8 mouse cellular contexts compared by ENCODE assay signal in the genomic region with DNA sequence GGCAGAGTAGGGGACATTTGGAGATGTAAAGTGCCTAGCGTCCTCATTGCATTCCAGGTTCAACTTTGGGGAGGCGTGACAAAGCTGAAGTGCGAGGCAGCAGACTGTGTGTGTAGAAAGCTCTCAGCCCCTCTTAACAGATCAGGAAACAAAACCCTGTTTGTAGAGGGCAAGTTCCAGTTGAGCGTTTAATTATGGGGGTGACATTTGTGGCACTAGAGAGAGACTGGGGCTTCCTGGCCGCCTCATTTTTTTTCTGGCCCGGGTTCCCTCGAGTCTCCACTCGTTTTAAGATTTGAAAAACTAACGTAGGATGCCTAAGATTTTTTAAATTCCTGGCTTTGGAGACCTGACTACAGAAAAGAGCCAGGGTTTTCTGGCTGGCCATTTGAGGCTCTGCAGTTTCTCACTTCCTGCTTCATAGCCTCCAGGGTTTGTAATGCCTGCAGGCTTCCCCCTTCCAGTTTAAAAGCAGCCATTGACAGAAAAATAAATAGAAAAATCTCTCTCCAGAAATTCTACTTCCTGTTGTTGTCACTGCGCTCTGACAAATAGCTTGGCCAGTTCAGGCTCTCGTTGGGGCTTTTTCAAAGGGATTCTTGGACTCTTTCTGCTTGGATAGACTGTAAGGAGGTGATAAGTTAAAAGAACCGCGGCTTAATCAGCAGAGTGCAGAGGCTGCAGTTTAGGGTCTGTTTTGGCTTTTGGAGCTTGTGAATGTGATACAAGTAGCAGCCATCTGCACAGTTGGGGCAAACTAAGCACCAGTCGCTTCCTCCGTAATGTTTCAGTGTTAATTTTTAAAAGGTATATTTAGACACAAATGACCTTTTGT. TPM values are rescaled to one million over a fixed set of nuclear protein-coding genes. Genes with fewer than 3 reads are reported as not detected.
DNase-seq lines count a peak whose midpoint lies in the region; ATAC-seq and TF ChIP-seq lines count a peak whose summit lies in the region.

No protein-coding gene starts in this region.

- H3K4me2 ChIP-seq in forebrain, embryonic 13.5 days = peak overlapping the region; percentile 24
- peak overlapping the region; percentile 13; the same call in 1 of the 2 replicates for H3K4me2 ChIP-seq in hindbrain, postnatal 0 days (ENCODE audit: low read depth, low read length)
- peak overlapping the region; percentile 58 for H3K4me2 ChIP-seq in liver, embryonic 15.5 days
- H3K4me2 ChIP-seq in stomach, embryonic 14.5 days (replicated peaks; ENCODE audit: low read depth, low read length) = peak overlapping the region; percentile 28

- no peaks in the 10 kb centered on the region for H3K27me3 ChIP-seq in forebrain, embryonic 13.5 days
- no peaks in the 10 kb centered on the region for H3K27me3 ChIP-seq in hindbrain, postnatal 0 days (ENCODE audit: insufficient read depth, low read length)
- H3K27me3 ChIP-seq in liver, embryonic 15.5 days = no peaks in the 10 kb centered on the region
- H3K27me3 ChIP-seq in stomach, embryonic 14.5 days (ENCODE audit: control insufficient read depth, insufficient read depth, low read length) = no peaks in the 10 kb centered on the region

- DNase-seq in layer of hippocampus, adult 2 months (ENCODE audit: low spot score in 2 of 2) = no peak
- no peak for DNase-seq in layer of hippocampus, adult 9-10 months (ENCODE audit: low spot score)
- no peak for DNase-seq in hindbrain, postnatal 0 days (ENCODE audit: low spot score)
- no peak for DNase-seq in retina, postnatal 1 day
- DNase-seq in frontal cortex, postnatal 10 days (ENCODE audit: low spot score in 2 of 2) = no peak

- peaks cover 49% of the 10 kb centered on the region for H3K4me1 ChIP-seq in forebrain, embryonic 13.5 days
- H3K4me1 ChIP-seq in hindbrain, postnatal 0 days (ENCODE audit: insufficient read depth, low read length) = peaks cover 19% of the 10 kb centered on the region; the same call in 1 of the 2 replicates
- peaks cover 67% of the 10 kb centered on the region for H3K4me1 ChIP-seq in liver, embryonic 15.5 days (replicated peaks)
- H3K4me1 ChIP-seq in stomach, embryonic 14.5 days (ENCODE audit: control insufficient read depth, insufficient read depth, low read length) = peaks cover 29% of the 10 kb centered on the region

- peak overlapping the region; percentile 17; the same call in 1 of the 2 replicates for H3K4me3 ChIP-seq in layer of hippocampus, adult 2 months
- H3K4me3 ChIP-seq in forebrain, embryonic 13.5 days = no peak overlapping the region
- no peak overlapping the region for H3K4me3 ChIP-seq in hindbrain, postnatal 0 days (ENCODE audit: low read length)
- H3K4me3 ChIP-seq in liver, embryonic 15.5 days (replicated peaks) = peak overlapping the region; percentile 7
- H3K4me3 ChIP-seq in stomach, embryonic 14.5 days (ENCODE audit: low read depth, low read length) = no peak overlapping the region

- 8% methylated on average over 15 of the region's 15 CpGs for WGBS in forebrain, embryonic 13.5 days
- 19% methylated on average over 15 of the region's 15 CpGs for WGBS in hindbrain, postnatal 0 days
- WGBS in liver, embryonic 15.5 days (ENCODE audit: insufficient replicate concordance) = 6% methylated on average over 15 of the region's 15 CpGs
- WGBS in stomach, embryonic 14.5 days = 7% methylated on average over 15 of the region's 15 CpGs

- no peaks in the 10 kb centered on the region for H3K9me3 ChIP-seq in forebrain, embryonic 13.5 days (replicated peaks)
- no peaks in the 10 kb centered on the region for H3K9me3 ChIP-seq in hindbrain, postnatal 0 days (ENCODE audit: low read length)
- H3K9me3 ChIP-seq in liver, embryonic 15.5 days (replicated peaks) = no peaks in the 10 kb centered on the region
- no peaks in the 10 kb centered on the region for H3K9me3 ChIP-seq in stomach, embryonic 14.5 days (ENCODE audit: control insufficient read depth, low read depth, low read length)

- no peak overlapping the region for H3K9ac ChIP-seq in forebrain, embryonic 13.5 days
- no peak overlapping the region for H3K9ac ChIP-seq in hindbrain, postnatal 0 days (replicated peaks; ENCODE audit: low read length)
- H3K9ac ChIP-seq in liver, embryonic 15.5 days = peak overlapping the region; percentile 20; the same call in 1 of the 2 replicates
- H3K9ac ChIP-seq in stomach, embryonic 14.5 days (replicated peaks; ENCODE audit: low read depth, low read length) = no peak overlapping the region; the same call in 1 of the 2 replicates

- H3K27ac ChIP-seq in layer of hippocampus, adult 2 months = peak overlapping the region; percentile 61
- peak overlapping the region; percentile 49 for H3K27ac ChIP-seq in forebrain, embryonic 13.5 days
- peak overlapping the region; percentile 26; the same call in 1 of the 2 replicates for H3K27ac ChIP-seq in hindbrain, postnatal 0 days
- H3K27ac ChIP-seq in liver, embryonic 15.5 days (replicated peaks) = peak overlapping the region; percentile 83
- peak overlapping the region; percentile 84 for H3K27ac ChIP-seq in stomach, embryonic 14.5 days (ENCODE audit: low read length)

- no peak for TF ChIP-seq CTCF in layer of hippocampus, adult 2 months (conservative IDR thresholded peaks at IDR 0.05)
- TF ChIP-seq CTCF in hindbrain, postnatal 0 days (IDR thresholded peaks at IDR 0.05; ENCODE audit: low read depth) = no peak

- no peaks in the 10 kb centered on the region for H3K36me3 ChIP-seq in forebrain, embryonic 13.5 days (ENCODE audit: poor library complexity, severe bottlenecking)
- no peaks in the 10 kb centered on the region for H3K36me3 ChIP-seq in hindbrain, postnatal 0 days (ENCODE audit: insufficient read depth, low read length)
- no peaks in the 10 kb centered on the region for H3K36me3 ChIP-seq in liver, embryonic 15.5 days (replicated peaks)
- H3K36me3 ChIP-seq in stomach, embryonic 14.5 days (ENCODE audit: control insufficient read depth, insufficient read depth, low read length) = no peaks in the 10 kb centered on the region

- ATAC-seq in forebrain, embryonic 13.5 days = no peak
- ATAC-seq in hindbrain, postnatal 0 days = no peak
- peak; percentile 83 for ATAC-seq in liver, embryonic 15.5 days (ENCODE audit: insufficient read depth)
- ATAC-seq in stomach, embryonic 14.5 days (ENCODE audit: insufficient number of reproducible peaks, insufficient read depth, low FRiP score, low read depth) = no peak; the same call in 1 of the 2 replicates

RNA-seq across cellular contexts. Expression of a gene that starts 20.8 kb away (rescaled TPM):
- 10 to 100 TPM; 47.5 to 47.8 TPM for total RNA-seq in layer of hippocampus, adult 2 months (2021)
- 24.8 and 25.2 TPM in 2 replicates for polyA plus RNA-seq in forebrain, embryonic 13.5 days (2015; fragmentation: Nextera tagmentation; extraction: Ambion mirVana)
- 36.2 and 43.2 TPM in 2 replicates for total RNA-seq in hindbrain, postnatal 0 days (2014; rRNA removed)
- 12.1 and 13.1 TPM in 2 replicates for polyA plus RNA-seq in hindbrain, postnatal 0 days (2015; fragmentation: Nextera tagmentation; extraction: Ambion mirVana)
- polyA plus RNA-seq in liver, embryonic 15.5 days (2015; fragmentation: Nextera tagmentation; extraction: Ambion mirVana) = 2.6 and 3.7 TPM in 2 replicates
- polyA plus RNA-seq in stomach, embryonic 14.5 days (2014; fragmentation: Nextera tagmentation; extraction: Ambion mirVana) = 23.0 and 23.2 TPM in 2 replicates

Comparison
In these comparisons a context has a peak if more than half of its experiments do, and no peak if none do; other contexts are left out.
1. H3K27ac ChIP-seq: peak in every context shown above with its lines; median percentile 84 in stomach, embryonic 14.5 days; 83 in liver, embryonic 15.5 days; 61 in layer of hippocampus, adult 2 months; 49 in forebrain, embryonic 13.5 days; 26 in hindbrain, postnatal 0 days.
2. H3K4me3 ChIP-seq: peak in layer of hippocampus, adult 2 months (single experiment) and liver, embryonic 15.5 days (single experiment); none in forebrain, embryonic 13.5 days (single experiment), hindbrain, postnatal 0 days (single experiment) and stomach, embryonic 14.5 days (single experiment).
3. Peak in every context shown above with its lines, with median percentiles within 50 percentile points of each other: H3K4me2 ChIP-seq.